Mouse (Mus musculus) central nervous system, embryonic 18 days (tissue): ENCODE measurements around the gene Gm13040. TPM values are rescaled to one million over a fixed set of nuclear protein-coding genes. Genes with fewer than 3 reads are reported as not detected.

Experiments used
- polyA plus RNA-seq: library from polyadenylated mRNA; depleted of rRNA; stranded (reverse); fragments of >200 nt; gene quantifications from 2 replicates; pipeline ENCODE4 v1.2.3, GENCODE M21; 2012; rRNA removed

Gm13040 gene
- polyA plus RNA-seq = not detected in 2 replicates

DNA sequence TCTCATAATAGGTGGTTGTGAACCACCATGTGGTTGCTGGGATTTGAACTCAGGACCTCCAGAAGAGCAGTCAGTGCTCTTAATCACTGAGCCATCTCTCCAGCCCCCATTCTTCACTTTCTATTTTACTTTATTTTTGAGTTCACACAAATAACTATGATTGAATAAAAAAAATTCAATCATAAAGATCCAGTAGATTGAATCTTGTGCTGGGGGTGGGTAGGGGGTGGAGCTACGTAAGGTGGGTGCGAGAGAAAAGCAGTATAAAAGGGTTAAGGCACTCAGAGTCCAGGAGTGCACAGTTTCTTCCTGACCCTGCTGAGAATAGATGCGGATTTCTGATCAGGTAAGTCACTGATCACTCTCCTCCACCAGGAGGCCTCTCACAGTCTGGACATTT, at the start of gene Gm13040:
Gm13040 (plus strand) TSS at position 301 of the 400 bp plus-strand sequence.

DNA sequence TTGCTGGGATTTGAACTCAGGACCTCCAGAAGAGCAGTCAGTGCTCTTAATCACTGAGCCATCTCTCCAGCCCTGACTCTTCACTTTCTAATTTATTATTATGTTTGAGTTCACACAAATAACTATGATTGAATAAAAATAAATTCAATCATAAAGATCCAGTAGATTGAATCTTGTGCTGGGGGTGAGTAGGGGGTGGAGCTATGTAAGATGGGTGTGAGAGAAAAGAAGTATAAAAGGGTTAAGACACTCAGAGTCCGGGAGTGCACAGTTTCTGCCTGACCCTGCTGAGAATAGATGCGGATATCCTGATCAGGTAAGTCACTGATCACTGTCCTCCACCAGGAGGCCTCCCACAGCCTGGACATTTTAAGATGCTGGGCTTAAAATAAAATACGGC, 24.7 kb upstream of the Gm13040 start, which contains the start of gene Gm13043:
Gm13043 (plus strand) TSS at position 301 of the 400 bp plus-strand sequence.

GRCm38 (mm10) chr4:143551400-143551799, 15.6 kb downstream of the Gm13040 start, which contains the start of the genes BC080695 and Gm13057:
TSS of gene BC080695 (plus strand) at chr4:143551700.
TSS of gene Gm13057 (plus strand) at chr4:143551709.

Other genes with a start within 250 kb of the Gm13040 start
- 17.5 and 20.4 TPM in 2 replicates for gene Pdpn, start 236.4 kb upstream of the Gm13040 start, polyA plus RNA-seq
- gene Lrrc38, start 186.2 kb upstream of the Gm13040 start, polyA plus RNA-seq = 0.28 and 0.53 TPM in 2 replicates
- not detected in 2 replicates for gene Pramel1, start 141.5 kb upstream of the Gm13040 start, polyA plus RNA-seq
- gene Pramef8, start 123.5 kb upstream of the Gm13040 start, polyA plus RNA-seq = 11.2 and 13.6 TPM in 2 replicates
- not detected in 2 replicates for gene Oog4, start 85.6 kb upstream of the Gm13040 start, polyA plus RNA-seq
- gene Gm13043, start 24.6 kb upstream of the Gm13040 start, polyA plus RNA-seq = not detected in 2 replicates
- not detected in 2 replicates for gene BC080695, start 15.7 kb downstream of the Gm13040 start, polyA plus RNA-seq
- not detected in 2 replicates for gene Gm13057, start 15.8 kb downstream of the Gm13040 start, polyA plus RNA-seq
- not detected in 2 replicates for gene Gm13083, start 79.0 kb downstream of the Gm13040 start, polyA plus RNA-seq
- not detected in 2 replicates for gene Gm13088, start 121.3 kb downstream of the Gm13040 start, polyA plus RNA-seq
- gene Gm13089, start 166.8 kb downstream of the Gm13040 start, polyA plus RNA-seq = not detected in 2 replicates
- gene Gm13078, start 183.5 kb downstream of the Gm13040 start, polyA plus RNA-seq = not detected in 2 replicates